Mouse (Mus musculus): Measurements from ENCODE around the gene Chrdl2.
"Not testable (repeated sequence)": the region's sequence is repeated elsewhere in the genome, so short reads cannot be mapped to it uniquely, and the experiment has no call there.

Gene Chrdl2

DNA sequence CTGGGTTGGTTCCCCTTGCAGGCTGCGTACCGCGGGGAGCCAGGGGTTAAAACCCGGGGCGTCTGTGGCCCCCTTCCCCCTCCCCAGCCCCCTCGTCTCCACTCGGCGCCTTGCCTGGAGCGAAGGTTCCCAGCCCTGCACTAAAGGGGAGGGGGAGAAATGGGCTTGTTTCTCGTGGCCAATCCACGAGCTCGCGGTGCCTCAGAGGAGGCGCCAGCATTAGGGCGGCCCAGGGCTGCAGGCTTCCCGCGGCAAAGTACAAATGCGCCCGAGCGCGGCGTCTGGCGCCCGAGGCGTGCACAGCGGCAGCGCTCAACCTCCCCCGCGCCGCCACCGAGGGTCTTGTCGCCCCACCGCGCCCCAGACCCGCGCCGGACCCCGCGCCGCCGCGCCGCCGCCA lies at the start of gene Chrdl2:
Chrdl2 (plus strand) TSS at position 383 of the 400 bp plus-strand sequence.
- DNase-seq, result peak; percentile 83

DNA sequence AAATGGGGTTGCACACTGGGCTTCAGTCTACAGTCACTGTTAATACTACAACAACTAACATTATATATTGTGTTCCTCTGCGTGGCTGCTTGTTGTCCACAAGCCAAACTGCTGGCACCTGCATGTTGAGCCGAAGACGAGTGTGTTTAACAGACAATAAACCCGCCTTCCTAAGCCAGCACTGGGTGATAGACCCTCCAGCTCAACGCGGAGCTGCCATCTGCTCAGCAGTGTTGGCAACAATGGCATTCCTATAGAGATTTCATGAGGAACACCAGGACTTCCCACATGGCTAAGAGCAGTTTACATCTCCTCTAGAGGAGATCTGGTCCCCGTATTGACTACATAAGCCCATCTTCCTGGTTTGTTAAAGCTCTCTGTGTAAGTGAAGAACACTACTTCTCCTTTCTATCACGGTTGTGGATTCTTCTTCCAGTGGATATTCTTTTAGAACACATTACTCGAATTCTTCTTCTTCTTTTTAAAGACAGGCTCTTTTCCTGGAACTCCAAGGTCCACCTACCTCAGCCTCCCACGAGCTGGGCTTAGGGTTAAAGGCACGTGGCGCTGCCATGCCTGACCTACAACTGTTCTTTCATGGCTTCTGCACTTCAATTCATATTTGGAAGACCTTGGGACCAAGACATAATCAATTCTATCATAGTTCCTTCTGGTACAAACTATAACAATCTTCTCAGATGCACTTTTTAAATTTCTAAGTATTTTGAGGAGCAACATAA lies 48.6 kb upstream of the Chrdl2 start:
- DNase-seq, result no peak

DNA sequence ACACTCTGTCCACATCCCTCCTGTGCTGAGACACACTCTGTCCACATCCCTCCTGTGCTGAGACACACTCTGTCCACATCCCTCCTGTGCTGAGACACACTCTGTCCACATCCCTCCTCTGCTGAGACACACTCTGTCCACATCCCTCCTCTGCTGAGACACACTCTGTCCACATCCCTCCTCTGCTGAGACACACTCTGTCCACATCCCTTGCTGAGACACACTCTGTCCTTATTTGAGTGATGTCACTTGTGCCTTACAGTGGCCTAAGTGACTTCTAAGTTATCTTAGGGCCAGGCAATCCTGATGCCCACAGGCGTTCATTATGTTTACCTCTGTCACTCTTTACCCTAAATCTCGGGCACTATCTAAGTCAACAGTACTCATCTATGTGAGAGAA lies 45.4 kb upstream of the Chrdl2 start:
- not testable (repeated sequence) for DNase-seq

DNA sequence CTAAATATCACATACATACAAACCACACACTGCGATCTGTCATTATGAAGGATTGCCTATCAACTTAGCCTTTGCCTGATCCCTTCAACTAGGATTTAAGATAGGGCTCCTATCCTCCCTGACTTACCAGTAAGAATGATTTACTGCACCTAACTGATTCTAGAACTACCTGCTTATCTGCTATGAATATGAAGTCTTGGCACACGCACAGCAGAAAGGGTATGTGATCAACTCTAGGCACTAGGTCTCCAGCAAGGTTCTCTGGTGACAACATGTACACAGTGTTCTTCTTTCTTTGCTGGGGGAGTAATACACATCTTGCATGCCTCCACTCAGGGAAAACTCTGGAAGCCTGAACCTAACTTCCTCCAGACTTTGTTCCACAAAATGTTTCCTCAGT lies 44.5 kb upstream of the Chrdl2 start:
- DNase-seq, result no peak

DNA sequence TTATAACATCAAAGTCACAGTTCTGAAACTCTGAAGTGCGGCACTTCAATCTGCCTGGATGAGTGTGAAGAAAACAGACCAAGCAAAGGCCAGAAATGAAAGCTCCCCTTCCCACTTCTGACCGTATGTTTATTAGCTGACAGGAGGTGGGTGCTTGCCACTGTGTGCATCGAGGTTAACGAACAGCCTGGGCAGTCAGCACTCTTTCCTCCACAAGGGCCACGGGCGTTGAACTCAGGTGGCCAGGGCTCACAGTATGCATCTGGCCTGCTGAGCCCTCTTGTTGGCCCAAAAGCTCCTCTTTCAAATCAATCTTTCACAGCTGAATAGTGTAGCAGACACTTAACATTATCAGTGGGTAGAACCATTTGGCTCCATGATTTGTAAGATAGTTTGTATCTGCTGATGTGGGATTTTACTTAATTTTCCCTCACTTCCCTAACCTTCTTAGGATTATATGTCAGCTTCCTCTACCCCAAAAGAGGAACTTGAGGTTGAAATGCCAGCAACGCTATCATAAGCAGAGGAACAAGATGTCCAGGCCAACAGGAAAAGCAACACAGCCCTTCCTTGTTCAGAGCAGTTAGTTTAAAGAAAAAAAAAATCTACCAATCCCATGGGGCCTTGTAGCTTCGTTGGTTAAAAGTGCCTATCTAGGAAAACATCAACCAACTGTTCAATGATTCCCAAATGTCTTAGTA lies 43.3 kb upstream of the Chrdl2 start:
- no peak for DNase-seq

DNA sequence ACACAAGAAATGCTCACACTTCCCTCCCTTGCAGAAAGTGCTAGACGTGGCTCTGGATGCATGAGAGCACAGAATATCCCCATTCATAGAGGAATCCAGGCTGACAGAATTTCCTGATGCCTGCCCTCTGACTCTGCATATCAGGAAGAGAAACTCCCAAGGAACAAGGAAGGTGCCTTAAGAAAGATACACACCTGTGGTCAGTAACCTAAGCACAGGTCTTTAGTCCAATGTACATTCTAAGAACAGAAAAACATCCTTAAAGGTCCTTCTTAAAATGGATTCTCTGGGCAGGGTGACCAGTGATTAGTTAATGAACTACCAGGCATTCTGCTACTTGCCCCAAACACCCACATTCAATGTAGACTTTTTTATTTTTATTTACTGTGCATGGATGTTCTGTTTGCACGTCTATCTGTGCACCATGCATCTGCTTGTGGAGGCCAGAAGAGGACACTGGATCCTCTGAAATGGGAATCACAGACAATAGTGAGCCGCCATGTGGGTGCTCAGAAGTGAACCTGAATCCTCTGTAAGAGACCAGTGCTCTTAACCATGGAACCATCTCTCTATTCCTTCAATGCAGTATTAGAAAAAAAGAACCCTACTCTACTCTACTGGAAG lies 42.6 kb upstream of the Chrdl2 start:
- no peak for DNase-seq

DNA sequence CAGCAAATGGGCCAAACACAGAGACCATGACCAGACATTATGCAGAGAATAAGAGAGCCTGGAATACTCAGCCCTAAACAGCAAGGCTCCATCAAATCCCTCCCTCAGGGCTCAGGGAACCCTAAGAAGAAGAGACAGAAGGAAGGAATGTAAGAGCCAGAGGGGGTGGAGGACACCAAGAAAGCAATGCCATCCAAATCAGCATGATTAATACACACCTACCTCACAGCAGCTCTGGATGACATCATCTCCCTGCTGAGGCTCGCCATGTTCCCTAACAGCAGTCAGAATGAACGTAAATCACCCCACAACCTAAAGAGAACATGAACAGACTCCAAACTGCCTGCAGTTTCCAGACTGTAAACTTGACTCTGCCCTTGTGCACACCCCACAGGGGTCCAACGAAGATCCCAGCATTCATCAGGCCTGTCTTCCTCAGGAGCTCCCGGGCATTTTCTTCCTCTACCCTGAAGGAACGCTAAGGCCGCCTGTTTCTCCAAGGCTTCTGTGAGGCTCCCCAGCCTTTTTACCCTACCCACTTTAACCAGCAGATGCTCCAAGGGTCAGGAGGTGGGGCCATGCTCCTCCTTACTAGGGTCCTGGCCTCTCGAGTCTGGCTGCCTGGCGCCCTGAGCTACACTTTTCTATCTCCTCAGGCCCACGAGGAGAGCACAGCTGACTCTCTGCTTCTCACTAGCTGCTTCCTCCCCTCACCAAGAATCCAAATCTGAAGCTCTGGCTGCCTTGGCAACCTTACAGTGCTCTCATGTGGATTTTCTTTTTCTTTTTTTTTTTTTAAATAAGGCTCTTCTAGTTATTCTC lies 40.7 kb upstream of the Chrdl2 start:
- peak; percentile 64 for DNase-seq

DNA sequence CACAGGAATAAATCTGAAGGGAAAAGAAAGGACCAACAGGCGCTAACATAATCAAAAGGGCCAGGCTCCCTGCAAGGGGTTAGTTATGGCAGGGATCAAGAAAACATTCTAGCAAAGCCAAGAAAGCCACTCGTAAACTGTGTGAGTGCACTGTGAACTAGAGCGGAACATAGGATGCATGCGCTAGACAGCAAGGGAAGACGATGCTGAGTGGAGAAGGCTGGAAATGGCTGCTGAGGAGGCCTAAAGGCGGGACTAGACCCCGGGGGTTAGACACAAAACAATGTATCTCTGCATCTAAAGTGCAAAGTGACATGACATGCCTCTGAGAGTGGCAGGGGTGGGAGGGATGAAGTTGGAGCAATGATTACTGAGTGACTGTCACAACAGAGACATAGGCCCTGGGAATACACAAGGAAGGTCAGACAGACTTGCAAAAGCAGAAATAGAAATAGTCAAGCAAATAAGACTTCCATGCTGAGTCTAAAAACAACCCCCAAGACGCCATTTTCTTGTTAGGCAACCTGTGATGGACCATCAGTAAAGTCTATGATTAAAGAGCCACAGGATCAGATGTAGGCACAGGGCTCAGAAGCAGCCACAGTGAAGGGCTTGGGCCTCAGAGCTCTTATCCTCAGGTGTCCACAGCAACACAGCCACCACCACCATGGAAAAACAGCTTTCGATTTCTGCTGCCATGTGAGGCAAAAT lies 39.8 kb upstream of the Chrdl2 start:
- peak; percentile 29 for DNase-seq

DNA sequence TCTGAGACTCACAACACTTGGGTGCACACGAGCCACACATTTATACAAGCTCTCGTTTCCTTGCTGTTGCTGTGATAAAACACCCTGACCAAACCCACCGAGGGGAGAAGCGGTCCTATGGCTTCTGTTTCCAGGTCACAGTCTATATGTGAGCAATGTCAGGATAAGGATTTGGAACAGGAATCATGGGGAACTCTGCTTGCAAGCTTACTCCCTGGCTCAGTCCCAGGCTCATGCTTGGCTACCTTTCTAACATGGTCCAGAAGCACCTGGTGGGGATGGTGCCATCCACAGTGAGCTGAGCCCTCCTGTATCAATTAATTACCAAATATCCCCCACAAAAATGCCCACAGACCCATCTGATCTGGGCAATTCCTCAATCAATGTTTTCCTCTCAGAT lies 36.8 kb upstream of the Chrdl2 start:
- DNase-seq, result no peak

DNA sequence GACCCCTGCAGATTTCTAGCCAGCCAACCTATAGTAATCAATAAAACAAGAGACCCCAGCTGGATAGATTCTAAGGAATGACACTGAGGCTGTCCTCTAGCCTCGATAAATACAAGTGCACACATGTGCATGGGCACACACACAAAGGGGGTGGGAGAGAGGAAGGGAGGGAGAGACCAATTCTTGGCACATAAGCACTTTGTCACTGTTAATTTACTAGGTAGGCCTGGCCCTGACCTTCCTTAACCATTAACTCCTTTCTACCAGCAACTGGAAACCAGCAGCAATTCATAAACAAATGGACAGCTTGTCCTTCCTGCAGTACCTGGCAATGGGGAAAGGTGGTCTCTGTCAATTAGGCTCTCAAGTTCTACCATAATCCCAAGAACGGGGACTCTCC lies 34.0 kb upstream of the Chrdl2 start:
- DNase-seq, result no peak

DNA sequence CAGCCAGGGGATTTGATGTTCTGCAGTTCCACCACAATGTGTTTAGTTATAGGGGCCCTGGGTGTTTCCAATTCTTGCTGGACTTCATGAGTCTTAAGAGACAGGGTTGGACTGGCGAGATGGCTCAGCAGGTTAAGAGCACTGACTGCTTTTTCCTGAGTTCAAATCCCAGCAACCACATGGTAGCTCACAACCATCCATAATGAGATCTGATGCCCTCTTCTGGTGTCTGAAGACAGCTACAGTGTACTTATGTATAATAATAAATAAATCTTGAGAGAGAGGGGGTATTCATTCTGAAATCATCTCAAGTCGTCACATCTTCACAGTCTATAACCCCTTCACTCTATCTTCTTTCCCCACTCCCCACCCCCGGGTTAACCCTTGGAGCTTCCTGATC lies 33.1 kb upstream of the Chrdl2 start:
- DNase-seq, result not testable (repeated sequence)

DNA sequence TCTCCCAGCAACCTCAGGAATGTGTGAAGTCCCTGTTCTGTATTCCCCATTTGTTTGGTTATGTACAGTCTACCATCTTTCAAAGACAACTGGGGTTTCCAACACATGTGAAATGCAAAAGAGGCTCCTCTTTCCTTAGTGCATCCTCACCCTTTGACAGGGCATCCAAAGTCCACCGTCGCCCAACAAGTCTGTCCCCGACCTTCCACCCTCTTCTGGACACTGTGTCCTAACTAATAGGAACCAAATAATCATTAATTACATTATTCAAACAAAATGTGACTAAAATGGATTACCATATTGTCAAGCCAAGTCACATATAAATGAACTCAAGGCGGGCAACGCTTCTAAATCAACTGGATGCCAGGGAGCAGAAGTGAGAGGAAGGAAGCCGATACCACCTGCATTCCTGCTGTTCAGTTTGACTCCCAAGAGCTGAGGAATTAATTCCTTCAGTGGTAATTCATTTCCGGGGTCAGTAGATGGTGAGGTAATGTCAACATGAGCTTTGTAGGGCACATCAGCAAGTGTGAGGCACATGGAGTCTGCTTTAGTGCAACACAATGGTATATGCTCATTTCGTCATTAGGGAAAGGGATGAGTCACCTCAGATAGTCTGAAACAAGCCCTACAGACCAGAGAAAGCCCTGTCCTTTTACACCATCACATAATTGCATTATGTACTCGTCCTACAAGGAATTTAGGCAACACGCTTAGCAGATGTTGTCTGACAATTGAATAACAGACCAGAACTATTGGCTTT lies 31.6 kb upstream of the Chrdl2 start:
- DNase-seq, result no peak

DNA sequence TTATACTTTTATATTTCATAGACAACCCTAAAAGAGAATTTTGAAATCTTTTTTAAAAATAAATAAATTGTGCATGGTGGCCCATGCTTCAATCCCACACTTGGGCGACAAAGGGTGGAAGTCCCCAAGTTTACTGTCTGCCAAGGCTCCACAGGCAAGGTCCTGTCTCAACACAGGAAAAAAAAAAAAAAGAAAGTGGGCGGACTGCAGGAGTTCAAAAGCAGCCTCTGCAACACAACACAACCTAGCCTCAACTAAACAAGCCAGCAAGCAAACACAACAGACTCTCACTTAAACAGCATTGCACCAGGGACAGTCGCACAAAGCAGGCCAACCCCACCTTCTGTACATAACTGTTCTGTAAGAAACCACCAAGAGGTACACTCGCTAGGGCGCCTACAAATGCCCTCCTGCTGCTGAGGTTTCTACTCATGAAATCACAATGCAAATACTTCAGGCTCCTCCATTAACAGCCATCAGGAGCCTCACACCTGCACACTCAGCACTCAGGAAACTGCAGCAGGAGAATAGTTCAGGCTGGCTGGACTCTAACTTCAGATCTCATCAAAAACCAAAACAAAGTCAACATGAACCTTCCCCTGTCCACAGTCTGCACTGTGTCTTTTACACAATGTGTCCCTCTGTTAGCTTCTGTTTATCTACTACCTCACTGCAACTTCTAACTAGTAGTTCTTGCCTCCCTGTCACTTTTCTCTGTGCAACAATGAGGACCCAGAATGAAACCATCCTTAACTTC lies 30.0 kb upstream of the Chrdl2 start:
- no peak for DNase-seq

DNA sequence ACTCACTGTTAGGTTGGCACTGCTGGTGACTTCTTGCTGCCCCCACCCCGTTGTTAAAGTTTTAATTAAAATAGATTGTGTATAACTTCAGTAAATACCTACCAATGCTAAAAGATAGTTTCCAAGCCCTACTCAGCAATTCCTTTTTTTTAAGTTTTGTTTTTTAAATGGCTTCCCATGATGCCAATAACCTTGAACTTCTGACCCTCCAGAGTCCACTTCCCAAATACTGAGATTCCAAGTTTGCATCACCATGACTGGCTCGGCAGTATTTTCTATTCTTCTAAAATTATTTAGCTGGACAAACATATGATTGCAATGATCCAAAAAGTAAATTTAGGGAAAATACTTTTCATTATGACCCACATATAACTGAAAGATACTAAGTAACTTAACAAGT lies 27.9 kb upstream of the Chrdl2 start:
- DNase-seq, result no peak

DNA sequence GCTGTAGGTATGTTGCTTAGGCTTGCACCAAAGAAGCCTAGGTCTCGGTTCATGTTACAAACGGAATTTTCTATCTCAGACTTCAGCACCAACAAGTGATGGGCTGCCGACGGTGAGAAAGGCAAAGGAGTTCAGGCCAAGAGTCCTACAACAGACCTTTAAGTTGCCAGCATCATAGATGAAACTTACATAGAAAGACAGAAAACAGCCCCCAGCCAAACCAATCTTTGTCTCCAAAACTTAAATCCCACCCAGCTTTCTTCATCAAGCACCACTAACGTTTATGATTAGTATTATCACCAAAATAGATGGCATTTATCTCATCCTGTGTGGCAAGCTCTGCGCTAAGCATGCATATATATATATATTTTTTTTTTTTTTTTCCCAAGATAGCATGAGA lies 26.9 kb upstream of the Chrdl2 start:
- DNase-seq, result no peak

DNA sequence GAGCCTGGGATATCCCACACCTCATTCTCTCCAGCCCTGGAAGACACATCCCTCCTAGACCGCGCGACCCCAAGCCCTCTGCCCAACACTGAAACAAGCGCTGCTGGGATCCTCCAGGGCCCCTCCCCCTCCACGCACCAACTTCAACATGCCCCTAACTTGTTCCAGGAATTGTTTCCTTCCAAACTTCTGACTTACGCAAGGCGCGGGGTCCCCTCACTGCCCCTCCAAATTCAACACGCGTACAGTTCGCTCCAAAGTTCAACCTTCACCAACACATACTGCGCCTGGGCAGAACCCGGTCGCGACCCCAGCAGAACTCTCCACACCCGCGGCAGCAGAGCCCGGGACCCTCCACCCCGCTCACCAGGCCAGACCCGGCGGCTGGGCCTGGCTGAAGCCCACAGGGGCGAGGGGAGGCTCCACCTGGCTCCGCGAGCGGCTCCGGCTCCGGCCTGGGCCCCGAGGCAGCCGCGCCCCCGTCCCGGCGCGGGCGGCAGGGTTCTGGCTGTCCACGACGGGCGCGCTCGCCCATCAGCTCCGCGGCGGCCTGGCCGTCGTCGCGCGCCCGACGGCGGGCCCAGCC lies 26.3 kb upstream of the Chrdl2 start:
- DNase-seq, result peak; percentile 76

DNA sequence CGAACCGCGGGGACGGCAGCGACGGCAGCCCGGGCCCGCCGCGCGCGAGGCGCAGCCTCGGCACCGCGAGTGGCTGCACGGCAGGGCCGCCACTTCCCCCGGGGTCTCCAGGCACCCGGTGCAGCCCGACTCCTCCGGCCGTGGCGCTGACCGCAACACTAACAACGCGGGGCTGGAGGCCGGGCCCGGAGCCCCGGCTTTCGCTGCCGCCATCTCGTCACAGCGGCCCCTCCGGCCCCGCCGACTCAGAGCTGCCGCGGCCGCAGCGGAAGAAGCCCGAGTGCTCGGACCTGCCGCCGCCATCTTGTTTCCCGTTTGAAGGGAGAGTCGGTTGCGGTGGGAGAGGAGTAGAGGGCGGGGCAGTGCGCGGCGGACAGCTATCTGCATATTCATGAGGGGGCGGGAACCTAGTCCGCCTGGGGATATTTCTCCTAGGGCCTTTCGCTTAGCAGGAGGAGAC lies 25.8 kb upstream of the Chrdl2 start, which contains the start of gene Rnf169:
Rnf169 (minus strand) TSS at position 317 of the 460 bp plus-strand sequence.
- DNase-seq, result peak; percentile 96

DNA sequence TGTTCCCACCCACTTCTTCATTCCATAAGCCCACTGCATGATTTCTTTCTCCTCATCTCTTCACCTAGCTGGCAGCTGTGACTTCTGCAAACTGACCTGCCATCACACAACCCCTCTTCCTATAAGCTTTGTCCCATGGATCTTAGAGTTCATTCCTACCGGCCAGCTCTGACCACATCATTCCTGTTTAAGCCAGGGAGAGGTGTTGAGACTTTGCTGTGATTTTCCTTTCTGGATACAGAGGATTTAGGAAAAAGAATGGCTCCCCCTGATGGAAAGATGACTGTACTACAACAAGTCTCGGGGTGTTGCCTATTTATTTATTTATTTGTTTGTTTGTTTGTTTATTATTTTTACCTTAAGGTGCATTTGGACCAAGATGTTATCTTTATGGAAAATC lies 24.7 kb upstream of the Chrdl2 start:
- peak; percentile 66 for DNase-seq

DNA sequence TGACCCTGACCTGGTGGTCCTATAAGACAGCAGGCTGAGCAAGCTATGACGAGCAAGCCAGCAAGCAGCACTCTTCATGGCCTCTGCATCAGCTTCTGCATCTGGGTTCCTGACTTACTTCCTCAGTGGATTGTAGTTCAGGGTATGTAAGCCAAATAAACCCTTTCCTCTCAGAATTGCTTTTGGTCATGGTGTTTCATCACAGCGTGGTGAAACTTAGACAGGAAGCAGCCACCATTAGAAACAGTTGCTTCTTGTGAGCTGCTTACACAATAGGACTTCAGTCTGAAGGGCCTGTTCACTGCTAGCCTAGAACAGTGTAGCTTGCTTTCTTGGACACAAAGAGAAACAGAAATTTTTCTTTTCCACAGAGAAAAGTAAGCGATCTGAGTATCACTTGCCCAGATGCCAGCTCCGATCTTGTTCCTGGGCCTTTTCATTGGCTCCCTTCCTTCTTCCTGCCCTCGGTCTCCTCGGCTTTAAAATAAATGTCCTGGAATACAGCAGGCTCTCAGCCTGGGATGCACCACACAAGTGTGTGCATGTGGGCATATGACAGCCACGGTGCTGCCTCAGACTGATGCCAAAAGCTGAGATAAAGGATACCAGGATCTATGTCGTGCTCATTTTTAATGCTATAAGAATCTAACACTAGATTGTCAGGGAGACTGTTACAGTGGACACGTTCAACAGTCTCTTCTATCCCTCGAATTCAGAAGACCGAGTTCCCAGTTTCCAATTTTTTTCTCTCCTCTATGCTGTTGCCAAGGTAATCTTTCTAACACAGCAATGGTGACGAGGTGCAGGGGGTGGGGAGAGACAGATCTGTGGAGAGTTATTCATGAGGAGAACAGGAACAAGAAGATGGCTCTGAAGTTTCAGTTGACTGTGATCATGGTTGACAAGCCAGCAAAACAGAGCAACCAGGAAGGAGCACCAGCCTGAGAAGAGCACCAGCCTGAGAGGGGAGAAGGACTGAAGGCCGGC lies 23.4 kb upstream of the Chrdl2 start:
- DNase-seq, result no peak

Measured in embryo, embryonic 11 days (tissue).